Mouse (Mus musculus) gastrocnemius, adult 8-10 months (tissue): Measurements from ENCODE around the gene Zfp385b. TPM values are rescaled to one million over a fixed set of nuclear protein-coding genes. Genes with fewer than 3 reads are reported as not detected.

Source experiments
- DNase-seq, 2 experiments: peaks; one replicate each; pipeline ENCODE4 v3.0.0; 2022; ENCODE audit warnings: low spot score in 2 of 2
- total RNA-seq, 4 experiments: library from RNA; stranded (reverse); gene quantifications; 2 replicates each; pipeline ENCODE4 v1.2.4; 2022

The Zfp385b gene
- total RNA-seq, 4 experiments from 2014 or later = 2.5 to 4.7 (median 4.0) TPM

GRCm38 (mm10) chr2:77709206-77709794, 110.1 kb downstream of the Zfp385b start:
- no peak for DNase-seq

GRCm38 (mm10) chr2:77707138-77707537, 112.3 kb downstream of the Zfp385b start:
- no peak for DNase-seq

- DNase-seq = no peak
Observed at GRCm38 (mm10) chr2:77705476-77705875, 114.0 kb downstream of the Zfp385b start.

- DNase-seq = no peak
Observed at GRCm38 (mm10) chr2:77703080-77703479, 116.4 kb downstream of the Zfp385b start.

GRCm38 (mm10) chr2:77691174-77691573, 128.3 kb downstream of the Zfp385b start:
- DNase-seq = no peak

GRCm38 (mm10) chr2:77690316-77690715, 129.1 kb downstream of the Zfp385b start:
- no peak for DNase-seq

- no peak for DNase-seq
Observed at GRCm38 (mm10) chr2:77688651-77689050, 130.8 kb downstream of the Zfp385b start.

GRCm38 (mm10) chr2:77684088-77684487, 135.4 kb downstream of the Zfp385b start:
- no peak for DNase-seq

GRCm38 (mm10) chr2:77682205-77682604, 137.2 kb downstream of the Zfp385b start:
- no peak for DNase-seq

GRCm38 (mm10) chr2:77681741-77682140, 137.7 kb downstream of the Zfp385b start:
- DNase-seq = no peak

GRCm38 (mm10) chr2:77673770-77674169, 145.7 kb downstream of the Zfp385b start:
- no peak for DNase-seq

GRCm38 (mm10) chr2:77672215-77672905, 147.1 kb downstream of the Zfp385b start:
- DNase-seq = no peak

- DNase-seq = no peak
Observed at GRCm38 (mm10) chr2:77662171-77662570, 157.3 kb downstream of the Zfp385b start.

- DNase-seq = no peak
Observed at GRCm38 (mm10) chr2:77653686-77654085, 165.8 kb downstream of the Zfp385b start.

GRCm38 (mm10) chr2:77641521-77642170, 177.8 kb downstream of the Zfp385b start:
- DNase-seq = no peak

- DNase-seq = no peak
Observed at GRCm38 (mm10) chr2:77639993-77640392, 179.4 kb downstream of the Zfp385b start.

GRCm38 (mm10) chr2:77631606-77632005, 187.8 kb downstream of the Zfp385b start:
- DNase-seq = no peak

- no peak for DNase-seq
Observed at GRCm38 (mm10) chr2:77627622-77628231, 191.7 kb downstream of the Zfp385b start.

- DNase-seq = no peak
Observed at GRCm38 (mm10) chr2:77618686-77619085, 200.8 kb downstream of the Zfp385b start.

GRCm38 (mm10) chr2:77610303-77610991, 209.0 kb downstream of the Zfp385b start:
- no peak for DNase-seq

GRCm38 (mm10) chr2:77609452-77609851, 210.0 kb downstream of the Zfp385b start:
- DNase-seq = peak; percentile 22 to 57

- DNase-seq = peak; percentile 37 to 74
Observed at GRCm38 (mm10) chr2:77608666-77609065, 210.8 kb downstream of the Zfp385b start.
